Mouse (Mus musculus) MEL (cell line): Measurements from ENCODE around the gene Defb26.

Experiments
- CTCF ChIP-seq, 3 experiments: IDR thresholded peaks in 2 of 3; conservative IDR thresholded peaks in 1 of 3; 2 replicates each; pipeline ENCODE4 v1.5.1; 2011 to 2012; ENCODE audit warnings: low read length in 3 of 3, low read depth in 2 of 3, mild to moderate bottlenecking in 2 of 3, improper control_type of control experiment in 1 of 3, inconsistent platforms in 1 of 3, mixed read lengths in 1 of 3, moderate library complexity in 1 of 3; ENCODE audit not compliant: control insufficient read depth in 1 of 3, insufficient read depth in 1 of 3, poor library complexity in 1 of 3, severe bottlenecking in 1 of 3
- POLR2AphosphoS5 ChIP-seq: IDR thresholded peaks from 2 replicates; pipeline ENCODE4 v1.6.1; 2012; ENCODE audit warnings: low read depth, borderline replicate concordance, mild to moderate bottlenecking, inconsistent platforms, low read length, moderate library complexity, mixed read lengths
- USF2 ChIP-seq, 2 experiments: IDR thresholded peaks; 2 replicates each; pipeline ENCODE4 v1.6.1; 2011 to 2012; ENCODE audit warnings: improper control_type of control experiment in 2 of 2, low read length in 2 of 2, borderline replicate concordance in 1 of 2, inconsistent platforms in 1 of 2, low read depth in 1 of 2, mild to moderate bottlenecking in 1 of 2; ENCODE audit not compliant: insufficient read depth in 1 of 2

DNA sequence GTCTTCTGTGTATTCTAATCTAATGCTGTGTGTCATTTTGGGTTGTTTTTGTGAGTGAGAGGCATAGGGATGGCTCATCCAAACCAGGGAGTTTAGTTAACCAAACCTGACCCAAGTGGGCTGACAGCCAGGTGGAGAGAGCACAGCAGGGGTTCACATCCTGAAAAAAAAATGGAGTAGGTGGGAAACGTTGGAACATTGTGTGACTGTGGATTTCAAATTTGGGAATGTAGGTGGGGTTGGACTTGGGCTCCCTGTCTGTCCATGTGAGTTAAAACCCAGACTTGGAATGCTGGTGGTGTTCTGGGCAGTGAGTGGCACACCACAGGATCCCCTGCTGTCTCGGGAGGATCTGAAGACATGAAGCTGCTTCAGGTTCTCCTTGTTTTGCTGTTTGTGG, 34.7 kb downstream of the Defb26 start, which contains the start of gene Defb20:
- TF ChIP-seq USF2 (IDR thresholded peaks at IDR 0.05; ENCODE audit: borderline replicate concordance in 1 of 2, insufficient read depth in 1 of 2, low read depth in 1 of 2, low read length in 2 of 2) = no peak
- no peak for TF ChIP-seq CTCF (IDR thresholded peaks at IDR 0.05 in 2 of 3, conservative IDR thresholded peaks at IDR 0.05 in 1 of 3; ENCODE audit: control insufficient read depth in 1 of 3, insufficient read depth in 1 of 3, low read depth in 2 of 3, low read length in 3 of 3, poor library complexity in 1 of 3, severe bottlenecking in 1 of 3)
- no peak for TF ChIP-seq POLR2AphosphoS5
